Mouse (Mus musculus): ENCODE data around the gene Ywhag. TPM values are rescaled to one million over a fixed set of nuclear protein-coding genes. Genes with fewer than 3 reads are reported as not detected.

Ywhag gene
- total RNA-seq (2015; ENCODE audit: low replicate concordance) (30.3 and 35.2 TPM in 2 replicates), total RNA-seq (2017; ENCODE audit: low replicate concordance) (11.6 and 12.2 TPM in 2 replicates)

- ATAC-seq (replicated peaks; ENCODE audit: low FRiP score, poor library complexity, severe bottlenecking), result peak; percentile 94
Observed at GRCm38 (mm10) chr5:135934481-135935175, at the start of gene Ywhag. Gene Ywhag, minus strand, starts transcription at chr5:135934616.

- ATAC-seq (replicated peaks; ENCODE audit: low FRiP score, poor library complexity, severe bottlenecking), result peak; percentile 85
Observed at GRCm38 (mm10) chr5:135982398-135982797, 48.0 kb upstream of the Ywhag start.

GRCm38 (mm10) chr5:135979904-135980303, 45.5 kb upstream of the Ywhag start, which contains the start of gene Zp3:
Gene Zp3, plus strand, starts transcription at chr5:135980099.
- ATAC-seq (replicated peaks; ENCODE audit: low FRiP score, poor library complexity, severe bottlenecking), result no peak

GRCm38 (mm10) chr5:135979381-135979780, 45.0 kb upstream of the Ywhag start:
- no peak for ATAC-seq (replicated peaks; ENCODE audit: low FRiP score, poor library complexity, severe bottlenecking)

GRCm38 (mm10) chr5:135975893-135976668, 41.7 kb upstream of the Ywhag start:
- ATAC-seq (replicated peaks; ENCODE audit: low FRiP score, poor library complexity, severe bottlenecking), result no peak

GRCm38 (mm10) chr5:135974365-135974764, 39.9 kb upstream of the Ywhag start, which contains the start of gene Ssc4d:
Gene Ssc4d, minus strand, starts transcription at chr5:135974531.
- ATAC-seq (replicated peaks; ENCODE audit: low FRiP score, poor library complexity, severe bottlenecking), result no peak

GRCm38 (mm10) chr5:135971876-135972275, 37.5 kb upstream of the Ywhag start:
- ATAC-seq (replicated peaks; ENCODE audit: low FRiP score, poor library complexity, severe bottlenecking), result no peak

GRCm38 (mm10) chr5:135970247-135970646, 35.8 kb upstream of the Ywhag start:
- ATAC-seq (replicated peaks; ENCODE audit: low FRiP score, poor library complexity, severe bottlenecking), result no peak

- 0 out of 2 replicates have a peak, but pooled peaks have one; percentile 40 for ATAC-seq (replicated peaks; ENCODE audit: low FRiP score, poor library complexity, severe bottlenecking)
Observed at GRCm38 (mm10) chr5:135968781-135969180, 34.4 kb upstream of the Ywhag start.

- ATAC-seq (replicated peaks; ENCODE audit: low FRiP score, poor library complexity, severe bottlenecking), result no peak
Observed at GRCm38 (mm10) chr5:135966866-135967265, 32.5 kb upstream of the Ywhag start.

- no peak for ATAC-seq (replicated peaks; ENCODE audit: low FRiP score, poor library complexity, severe bottlenecking)
Observed at GRCm38 (mm10) chr5:135965501-135965930, 31.1 kb upstream of the Ywhag start.

- ATAC-seq (replicated peaks; ENCODE audit: low FRiP score, poor library complexity, severe bottlenecking), result no peak
Observed at GRCm38 (mm10) chr5:135963280-135963627, 28.8 kb upstream of the Ywhag start.

GRCm38 (mm10) chr5:135962492-135963279, 28.3 kb upstream of the Ywhag start:
- ATAC-seq (replicated peaks; ENCODE audit: low FRiP score, poor library complexity, severe bottlenecking), result peak; percentile 85

GRCm38 (mm10) chr5:135962125-135962491, 27.7 kb upstream of the Ywhag start:
- no peak for ATAC-seq (replicated peaks; ENCODE audit: low FRiP score, poor library complexity, severe bottlenecking)

- no peak for ATAC-seq (replicated peaks; ENCODE audit: low FRiP score, poor library complexity, severe bottlenecking)
Observed at GRCm38 (mm10) chr5:135960909-135961635, 26.7 kb upstream of the Ywhag start.

- no peak for ATAC-seq (replicated peaks; ENCODE audit: low FRiP score, poor library complexity, severe bottlenecking)
Observed at GRCm38 (mm10) chr5:135959911-135960310, 25.5 kb upstream of the Ywhag start.

- no peak for ATAC-seq (replicated peaks; ENCODE audit: low FRiP score, poor library complexity, severe bottlenecking)
Observed at GRCm38 (mm10) chr5:135958367-135958766, 24.0 kb upstream of the Ywhag start.

GRCm38 (mm10) chr5:135957207-135957974, 23.0 kb upstream of the Ywhag start:
- ATAC-seq (replicated peaks; ENCODE audit: low FRiP score, poor library complexity, severe bottlenecking), result peak; percentile 86

Data from erythroid progenitor cell, adult 5-6 weeks (primary cell).